Mouse (Mus musculus) heart, embryonic 11.5 days (tissue): Measurements from ENCODE around the gene Crhr2. TPM values are rescaled to one million over a fixed set of nuclear protein-coding genes. Genes with fewer than 3 reads are reported as not detected.

ENCODE experiments used
- ATAC-seq: fragments of 200-750 bp; cut with Nextera tagmentation; replicated peaks from 2 replicates; pipeline ENCODE4 v1.8.0; 2017; ENCODE audit warnings: moderate library complexity; ENCODE audit not compliant: insufficient number of reproducible peaks, low FRiP score, low TSS enrichment
- H3K27ac ChIP-seq: fragments of 300-500 bp; sonication (generic); 2 replicates; pipeline ENCODE4 v1.5.1; 2014; ENCODE audit warnings: mild to moderate bottlenecking, low read depth, low read length
- H3K27me3 ChIP-seq: fragments of 300-500 bp; sonication (generic); 2 replicates; pipeline ENCODE4 v1.6.1; 2014; ENCODE audit warnings: mild to moderate bottlenecking, low read length, mixed read lengths; ENCODE audit not compliant: control insufficient read depth, insufficient read depth
- H3K36me3 ChIP-seq: fragments of 300-500 bp; sonication (generic); 2 replicates; pipeline ENCODE4 v1.6.1; 2014; ENCODE audit warnings: mild to moderate bottlenecking, low read length, moderate library complexity, mixed read lengths; ENCODE audit not compliant: control insufficient read depth, insufficient read depth
- H3K4me1 ChIP-seq: fragments of 300-500 bp; sonication (generic); 2 replicates; pipeline ENCODE4 v1.6.1; 2014; ENCODE audit warnings: low read length; ENCODE audit not compliant: control insufficient read depth, insufficient read depth
- H3K4me2 ChIP-seq: fragments of 300-500 bp; sonication (generic); 2 replicates; pipeline ENCODE4 v1.6.1; 2014; ENCODE audit warnings: mild to moderate bottlenecking, moderate library complexity
- H3K4me3 ChIP-seq: fragments of 300-500 bp; sonication (generic); 2 replicates; pipeline ENCODE4 v1.5.1; 2014; ENCODE audit warnings: low read depth, low read length
- H3K9ac ChIP-seq: fragments of 300-500 bp; sonication (generic); 2 replicates; pipeline ENCODE4 v1.6.1; 2014; ENCODE audit warnings: mild to moderate bottlenecking, low read depth, low read length, moderate library complexity
- H3K9me3 ChIP-seq: fragments of 300-500 bp; sonication (generic); replicated peaks from 2 replicates; pipeline ENCODE4 v1.6.1; 2016; ENCODE audit warnings: low read length; ENCODE audit not compliant: control insufficient read depth
- WGBS: fragments of 180-500 bp; shearing (Covaris S2); extraction: QIAGEN DNeasy Blood & Tissue Kit; methylation state at CpG from one replicate; pipeline ENCODE4 v1.1.7; 2014; ENCODE audit not compliant: insufficient replicate concordance; 5-methylcytosine and 5-hydroxymethylcytosine counted together
- polyA plus RNA-seq: library from polyadenylated mRNA; unstranded; fragments of >200 nt; fragmentation: Nextera tagmentation; extraction: Ambion mirVana; gene quantifications from 2 replicates; pipeline ENCODE4 v1.2.1, GENCODE M21; 2014

Crhr2 gene
- polyA plus RNA-seq, 1 experiment from 2014 or later, result 4.2 TPM

GRCm38 (mm10) chr6:55045326-55045725 is 87.5 kb downstream of the Crhr2 start:
- Histone ChIP-seq H3K27ac (no peak overlapping the region), H3K36me3 (peaks cover 11% of the 10 kb centered on the region; the same call in 1 of the 2 replicates), H3K9ac (no peak overlapping the region), H3K4me2 (no peak overlapping the region), H3K27me3 (no peaks in the 10 kb centered on the region), H3K4me1 (peaks cover 3% of the 10 kb centered on the region; the same call in 1 of the 2 replicates), H3K9me3 (no peaks in the 10 kb centered on the region), H3K4me3 (no peak overlapping the region)
- 69% methylated on average over 1 of the region's 1 CpGs for WGBS
- ATAC-seq, result no peak

- H3K4me2 ChIP-seq, result no peak overlapping the region
- no peak overlapping the region for H3K27ac ChIP-seq
- H3K9me3 ChIP-seq, result no peaks in the 10 kb centered on the region
- H3K36me3 ChIP-seq, result peaks cover 7% of the 10 kb centered on the region; the same call in 1 of the 2 replicates
- peaks cover 5% of the 10 kb centered on the region; the same call in 1 of the 2 replicates for H3K4me1 ChIP-seq
- no peak overlapping the region for H3K4me3 ChIP-seq
- H3K9ac ChIP-seq, result no peak overlapping the region
- no peaks in the 10 kb centered on the region for H3K27me3 ChIP-seq
- no peak for ATAC-seq
- WGBS, result 84% methylated on average over 5 of the region's 5 CpGs
Observed at GRCm38 (mm10) chr6:55044542-55044941, 88.3 kb downstream of the Crhr2 start.

- no peak overlapping the region for H3K4me3 ChIP-seq
- peaks cover 5% of the 10 kb centered on the region; the same call in 1 of the 2 replicates for H3K4me1 ChIP-seq
- no peak overlapping the region for H3K27ac ChIP-seq
- H3K9me3 ChIP-seq, result no peaks in the 10 kb centered on the region
- H3K4me2 ChIP-seq, result no peak overlapping the region
- no peak for ATAC-seq
- 79% methylated on average over 8 of the region's 8 CpGs for WGBS
- peaks cover 7% of the 10 kb centered on the region; the same call in 1 of the 2 replicates for H3K36me3 ChIP-seq
- H3K9ac ChIP-seq, result no peak overlapping the region
- no peaks in the 10 kb centered on the region for H3K27me3 ChIP-seq
Observed at GRCm38 (mm10) chr6:55043206-55043605, 89.6 kb downstream of the Crhr2 start.

Other genes starting within 250 kb of the Crhr2 start
- gene Nod1, start 160.4 kb downstream of the Crhr2 start, polyA plus RNA-seq, result 2.3 and 3.2 TPM in 2 replicates
- gene Ggct, start 140.1 kb downstream of the Crhr2 start, polyA plus RNA-seq, result 6.0 and 6.3 TPM in 2 replicates
- gene Gars, start 95.0 kb downstream of the Crhr2 start, polyA plus RNA-seq, result 206 and 210 TPM in 2 replicates
- gene Inmt, start 42.0 kb upstream of the Crhr2 start, polyA plus RNA-seq, result not detected in 2 replicates
- gene Mindy4, start 70.4 kb upstream of the Crhr2 start, polyA plus RNA-seq, result 8.0 and 9.2 TPM in 2 replicates
- 2.1 and 3.7 TPM in 2 replicates for gene Aqp1, start 203.4 kb upstream of the Crhr2 start, polyA plus RNA-seq
- gene Ghrhr, start 243.3 kb upstream of the Crhr2 start, polyA plus RNA-seq, result not detected in 2 replicates